9 mouse cellular contexts compared by ENCODE assay signal in genomic region chr11:7161502-7162174, GRCm38 (mm10). TPM values are rescaled to one million over a fixed set of nuclear protein-coding genes. Genes with fewer than 3 reads are reported as not detected.
DNase-seq lines count a peak whose midpoint lies in the region; ATAC-seq lines count a peak whose summit lies in the region.
"Had no signal": no experiment of that assay in that cellular context is flagged by ENCODE, and none has a peak within 500 bp of the region (broad histone marks: within the 10 kb centered on the region; RNA-seq: fewer than 3 reads in every experiment).

No protein-coding gene starts in this region.

- no peaks in the 10 kb centered on the region for H3K9me3 ChIP-seq in intestine, embryonic 14.5 days (ENCODE audit: control insufficient read depth, low read length)
- no peaks in the 10 kb centered on the region for H3K9me3 ChIP-seq in stomach, embryonic 15.5 days

- no peak overlapping the region; the same call in 1 of the 2 replicates for H3K27ac ChIP-seq in intestine, embryonic 14.5 days (ENCODE audit: low read depth)
- peak overlapping the region; percentile 73 for H3K27ac ChIP-seq in stomach, embryonic 15.5 days

- no peak overlapping the region for H3K4me2 ChIP-seq in intestine, embryonic 14.5 days (ENCODE audit: low read length)
- H3K4me2 ChIP-seq in stomach, embryonic 15.5 days: no peak overlapping the region

- ATAC-seq in frontal cortex, adult (ENCODE audit: low TSS enrichment): peak; percentile 60
- peak; percentile 79 for ATAC-seq in CD4-positive, CD25-positive, alpha-beta regulatory T cell, adult 4 months
- ATAC-seq in intestine, embryonic 14.5 days (replicated peaks; ENCODE audit: low FRiP score, low TSS enrichment, low read depth): peak; percentile 69; the same call in 1 of the 2 replicates
- no peak for ATAC-seq in stomach, embryonic 15.5 days (ENCODE audit: insufficient read depth, low FRiP score, low read depth)
- ATAC-seq in granulocyte monocyte progenitor cell, adult 5-6 weeks (replicated peaks; ENCODE audit: poor library complexity, severe bottlenecking): no peak; the same call in 1 of the 2 replicates

- no peak overlapping the region for H3K9ac ChIP-seq in intestine, embryonic 14.5 days (ENCODE audit: low read length)
- no peak overlapping the region for H3K9ac ChIP-seq in stomach, embryonic 15.5 days

- no peaks in the 10 kb centered on the region; the same call in 1 of the 2 replicates for H3K36me3 ChIP-seq in intestine, embryonic 14.5 days (ENCODE audit: control insufficient read depth, insufficient read depth, low read length)
- H3K36me3 ChIP-seq in stomach, embryonic 15.5 days: no peaks in the 10 kb centered on the region

- no peaks in the 10 kb centered on the region for H3K27me3 ChIP-seq in intestine, embryonic 14.5 days (replicated peaks; ENCODE audit: control insufficient read depth, insufficient read depth, low read length)
- H3K27me3 ChIP-seq in stomach, embryonic 15.5 days (replicated peaks): no peaks in the 10 kb centered on the region

- no peak overlapping the region for H3K4me3 ChIP-seq in intestine, embryonic 14.5 days (ENCODE audit: low read depth, low read length)
- H3K4me3 ChIP-seq in stomach, embryonic 15.5 days (replicated peaks): no peak overlapping the region

- 86% methylated on average over 8 of the region's 8 CpGs for WGBS in intestine, embryonic 14.5 days
- 80% methylated on average over 8 of the region's 8 CpGs for WGBS in stomach, embryonic 15.5 days

- no peak for DNase-seq in frontal cortex, postnatal 10 days (ENCODE audit: low spot score in 2 of 2)
- DNase-seq in embryo, embryonic 10 days (ENCODE audit: low spot score): peak; percentile 74
- DNase-seq in intestine, embryonic 14.5 days (ENCODE audit: low spot score): peak; percentile 53
- DNase-seq in lung, postnatal 10 days: peak; percentile 53

- peaks cover 13% of the 10 kb centered on the region; the same call in 1 of the 2 replicates for H3K4me1 ChIP-seq in intestine, embryonic 14.5 days (replicated peaks; ENCODE audit: control insufficient read depth, insufficient read depth, low read length)
- peaks cover 10% of the 10 kb centered on the region for H3K4me1 ChIP-seq in stomach, embryonic 15.5 days

RNA-seq across cellular contexts. Expression of gene Gm11985, which starts 26.7 kb away (rescaled TPM):
- not detected for polyA plus RNA-seq in CD4-positive, CD25-positive, alpha-beta regulatory T cell, adult 4 months (2017; shearing (Covaris generic))
- not detected in 2 replicates for polyA plus RNA-seq in intestine, embryonic 14.5 days (2014; fragmentation: Nextera tagmentation; extraction: Ambion mirVana)
- polyA plus RNA-seq in stomach, embryonic 15.5 days (2015; fragmentation: Nextera tagmentation; extraction: Ambion mirVana): not detected in 2 replicates
- not detected in 2 replicates for total RNA-seq in granulocyte monocyte progenitor cell, adult 5-6 weeks (2014; fragmentation: Nextera tagmentation)
- not detected in 2 replicates for total RNA-seq in granulocyte monocyte progenitor cell, adult 5-6 weeks (2017)
- total RNA-seq: layer of hippocampus, postnatal 14 days had no signal

RNA-seq across cellular contexts. Expression of gene Igfbp1, which starts 35.9 kb away (rescaled TPM):
- polyA plus RNA-seq in CD4-positive, CD25-positive, alpha-beta regulatory T cell, adult 4 months (2017; shearing (Covaris generic)): not detected
- 0.15 and 0.57 TPM in 2 replicates for polyA plus RNA-seq in intestine, embryonic 14.5 days (2014; fragmentation: Nextera tagmentation; extraction: Ambion mirVana)
- polyA plus RNA-seq in stomach, embryonic 15.5 days (2015; fragmentation: Nextera tagmentation; extraction: Ambion mirVana): 4.2 and 8.7 TPM in 2 replicates
- not detected in 2 replicates for total RNA-seq in granulocyte monocyte progenitor cell, adult 5-6 weeks (2014; fragmentation: Nextera tagmentation)
- total RNA-seq in granulocyte monocyte progenitor cell, adult 5-6 weeks (2017): not detected in 2 replicates
- total RNA-seq: layer of hippocampus, postnatal 14 days had no signal

RNA-seq across cellular contexts. Expression of gene Igfbp3, which starts 52.1 kb away (rescaled TPM):
- not detected for polyA plus RNA-seq in CD4-positive, CD25-positive, alpha-beta regulatory T cell, adult 4 months (2017; shearing (Covaris generic))
- 49.4 and 49.5 TPM in 2 replicates for polyA plus RNA-seq in intestine, embryonic 14.5 days (2014; fragmentation: Nextera tagmentation; extraction: Ambion mirVana)
- 52.4 and 56.4 TPM in 2 replicates for polyA plus RNA-seq in stomach, embryonic 15.5 days (2015; fragmentation: Nextera tagmentation; extraction: Ambion mirVana)
- total RNA-seq in granulocyte monocyte progenitor cell, adult 5-6 weeks (2014; fragmentation: Nextera tagmentation): not detected in 2 replicates
- total RNA-seq in granulocyte monocyte progenitor cell, adult 5-6 weeks (2017): not detected in 2 replicates

Comparison
In these comparisons a context has a peak if more than half of its experiments do, and no peak if none do; other contexts are left out.
1. ATAC-seq: peak in frontal cortex, adult (single experiment), CD4-positive, CD25-positive, alpha-beta regulatory T cell, adult 4 months (single experiment) and intestine, embryonic 14.5 days (single experiment); none in stomach, embryonic 15.5 days (single experiment) and granulocyte monocyte progenitor cell, adult 5-6 weeks (single experiment).
2. DNase-seq: peak in embryo, embryonic 10 days (single experiment), intestine, embryonic 14.5 days (single experiment) and lung, postnatal 10 days (single experiment); none in frontal cortex, postnatal 10 days (0 of 2).
3. RNA of gene Igfbp3, which starts 52.1 kb away (polyA plus RNA-seq): 52.4 to 56.4 TPM in stomach, embryonic 15.5 days and 49.4 to 49.5 TPM in intestine, embryonic 14.5 days; not detected in CD4-positive, CD25-positive, alpha-beta regulatory T cell, adult 4 months; every median in the first group is over 10 times any median in the second.